Mouse (Mus musculus) Patski (cell line): ENCODE data around the gene Mettl21a. TPM values are rescaled to one million over a fixed set of nuclear protein-coding genes. Genes with fewer than 3 reads are reported as not detected.

Source experiments
- ATAC-seq: fragments of 100-300 bp; one replicate; pipeline ENCODE4 v1.8.0; 2021
- CTCF ChIA-PET: fragments of 350-600 bp; sonication (Branson Sonifier 250); formaldehyde crosslinking; loops from one replicate; lab custom pipeline; 2022; ENCODE audit warnings: inconsistent platforms; lab: Charles Lee
- POLR2A ChIA-PET: fragments of 350-600 bp; sonication (Branson Sonifier 250); formaldehyde crosslinking; loops from one replicate; lab custom pipeline; 2022; ENCODE audit warnings: antibody characterized with exemption, inconsistent platforms; lab: Charles Lee
- DNase-seq: peaks from one replicate; pipeline ENCODE4 v3.0.0-alpha.2; 2011; ENCODE audit warnings: low read depth, low spot score
- H3K27me3 ChIP-seq: fragments of 371-371 bp; one replicate; pipeline ENCODE4 v1.5.1; 2021
- CTCF ChIP-seq: fragments of 100-300 bp; IDR thresholded peaks from one replicate; pipeline ENCODE4 v1.5.1; 2021
- in situ Hi-C: fragments of 300-500 bp; cut with MboI; formaldehyde crosslinking; loops from 3 replicates; pipeline ENCODE4 v1.11.1; 2018; ENCODE audit warnings: low pct_unique_long_range_greater_than_20kb, mixed read lengths
- polyA plus RNA-seq: library from polyadenylated mRNA; unstranded; gene quantifications from one replicate; pipeline ENCODE4 v1.2.3, GENCODE M21; 2021

The Mettl21a gene
- polyA plus RNA-seq, 1 experiment from 2014 or later, result 22.1 TPM

DNA sequence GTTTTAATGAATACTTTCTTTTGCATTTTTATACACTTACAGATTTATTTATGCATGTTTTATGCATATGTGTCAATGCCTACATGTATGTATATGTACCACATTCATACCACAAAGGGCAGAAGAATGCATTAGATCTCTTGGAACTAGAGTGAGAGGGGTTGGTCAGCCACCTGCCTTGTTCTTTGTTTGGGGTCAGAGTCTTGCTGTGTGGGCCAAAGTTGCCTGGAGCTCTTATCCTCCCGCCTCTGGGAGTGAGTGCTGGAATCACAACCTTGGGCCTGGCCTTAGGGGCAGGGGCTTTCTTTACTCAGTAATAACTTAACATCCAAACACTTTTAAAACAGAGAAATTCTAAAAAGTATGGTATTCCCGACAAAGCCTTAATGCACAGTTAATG is 40.3 kb downstream of the Mettl21a start:
- no peak for TF ChIP-seq CTCF
- DNase-seq, result no peak
- CTCF ChIA-PET, result interaction anchor here (0.8 to 1.8 kb wide), 3 partner anchors 9 to 19 kb away, joined by 3 to 5 read pairs (median 4); no protein-coding TSS in a partner anchor
- no peak for ATAC-seq
- POLR2A ChIA-PET, result interaction anchor here (0.6 kb wide), 1 partner anchor 387 kb away, joined by 4 read pairs; no protein-coding TSS in a partner anchor
- in situ Hi-C loops, result no loop called here
- H3K27me3 ChIP-seq, result no peaks in the 10 kb centered on the region

DNA sequence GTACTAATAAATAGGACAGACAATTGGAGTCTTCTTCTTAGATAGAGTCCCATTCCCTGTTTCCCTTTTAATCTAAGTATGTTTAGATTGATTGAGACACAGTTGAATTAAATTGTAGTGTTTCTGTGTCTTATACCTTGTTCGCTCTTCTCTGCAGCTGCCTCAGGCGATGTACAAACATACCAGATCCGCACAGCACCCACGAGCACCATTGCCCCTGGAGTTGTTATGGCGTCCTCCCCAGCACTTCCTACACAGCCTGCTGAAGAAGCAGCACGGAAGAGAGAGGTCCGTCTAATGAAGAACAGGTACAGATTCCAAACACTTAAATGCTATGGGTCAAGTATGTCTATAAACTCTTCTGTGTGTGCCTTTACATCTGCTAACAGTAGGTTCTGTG is 41.0 kb downstream of the Mettl21a start:
- ATAC-seq, result no peak
- in situ Hi-C loops, result no loop called here
- DNase-seq, result no peak
- no peak for TF ChIP-seq CTCF
- ChIA-PET POLR2A (interaction anchor here (0.6 kb wide), 1 partner anchor 386 kb away, joined by 4 read pairs; no protein-coding TSS in a partner anchor), CTCF (interaction anchor here (1.8 kb wide), 1 partner anchor 18 kb away, joined by 5 read pairs; no protein-coding TSS in a partner anchor)
- no peaks in the 10 kb centered on the region for H3K27me3 ChIP-seq

DNA sequence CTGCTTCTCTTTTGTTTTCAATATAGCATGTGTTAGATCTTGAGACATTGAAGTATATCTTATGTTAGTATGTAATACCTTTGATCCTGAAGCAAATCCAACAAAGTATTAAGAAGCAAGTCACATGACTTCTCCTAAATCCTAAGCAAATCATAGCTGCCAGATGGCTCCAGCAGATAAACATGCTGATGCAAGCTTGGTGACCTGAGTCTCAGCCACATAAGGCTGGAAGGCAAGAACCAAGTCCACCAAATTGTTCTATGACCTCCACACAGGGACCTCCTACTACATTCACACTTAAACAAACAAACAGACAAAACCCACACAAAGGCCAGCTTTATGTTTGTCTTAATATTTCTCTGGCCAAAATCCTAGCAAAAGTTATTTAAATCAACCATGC is 48.8 kb downstream of the Mettl21a start:
- H3K27me3 ChIP-seq, result no peaks in the 10 kb centered on the region
- no peak for TF ChIP-seq CTCF
- CTCF ChIA-PET, result interaction anchor here (0.8 to 1.0 kb wide), 2 partner anchors 13 to 30 kb away, joined by 3 read pairs; no protein-coding TSS in a partner anchor
- ATAC-seq (no peak), DNase-seq (no peak)
- POLR2A ChIA-PET, result no interaction called here
- in situ Hi-C loops, result no loop called here

DNA sequence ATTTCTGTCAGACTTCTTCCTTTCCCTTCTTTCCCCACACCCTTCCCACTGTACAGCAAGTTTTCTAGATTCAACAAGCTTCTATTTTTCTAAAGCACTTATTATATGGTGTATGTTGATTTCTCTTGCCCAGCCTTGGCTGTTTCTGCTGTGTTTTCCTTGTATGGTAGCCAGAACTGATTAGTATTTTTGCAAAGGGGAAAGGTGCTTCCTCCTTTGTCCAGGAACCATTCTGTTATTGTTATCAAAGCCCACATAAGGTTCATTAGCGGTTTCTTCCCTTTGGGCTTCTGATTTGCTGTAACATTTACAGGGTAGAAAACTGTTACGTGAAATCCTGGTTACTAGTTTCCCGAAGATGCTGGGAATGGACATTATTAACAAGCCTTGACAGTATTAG is 56.9 kb downstream of the Mettl21a start:
- ATAC-seq (no peak), DNase-seq (no peak)
- ChIA-PET POLR2A (interaction anchor here (1.5 kb wide), 1 partner anchor 10 kb away, joined by 4 read pairs; no protein-coding TSS in a partner anchor), CTCF (interaction anchor here (1.3 kb wide), 2 partner anchors 10 to 523 kb away, joined by 3 read pairs; no protein-coding TSS in a partner anchor)
- no peak for TF ChIP-seq CTCF
- no peaks in the 10 kb centered on the region for H3K27me3 ChIP-seq
- in situ Hi-C loops, result no loop called here

Other genes with a start within 250 kb of the Mettl21a start
- gene Creb1, start 84.6 kb downstream of the Mettl21a start, polyA plus RNA-seq, result 27.1 TPM
- 24.6 TPM for gene Ccnyl1, start 73.2 kb upstream of the Mettl21a start, polyA plus RNA-seq
- gene Fzd5, start 120.5 kb upstream of the Mettl21a start, polyA plus RNA-seq, result 12.0 TPM